ENCODE assay signal across 15 mouse cellular contexts in the genomic region with DNA sequence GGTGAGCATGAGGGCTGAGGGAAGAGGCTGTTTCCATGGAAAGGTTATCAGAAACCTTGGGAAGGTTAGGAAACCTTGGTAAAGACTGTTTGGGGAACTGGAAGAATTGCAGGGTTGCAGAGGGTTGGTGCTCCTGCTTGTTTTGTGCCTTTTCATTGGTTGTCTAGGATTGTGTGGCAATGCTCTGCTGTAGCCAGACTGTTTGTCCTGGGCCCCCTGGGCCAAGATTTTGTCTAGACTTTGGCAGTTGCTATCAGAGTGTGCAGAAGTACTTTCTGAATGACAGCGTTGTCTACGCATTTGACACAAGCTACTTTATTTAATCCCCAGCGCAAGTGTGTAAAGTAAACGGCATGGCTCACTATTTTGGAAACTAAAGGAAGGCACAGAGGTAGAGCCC. TPM values are rescaled to one million over a fixed set of nuclear protein-coding genes. Genes with fewer than 3 reads are reported as not detected.
DNase-seq lines count a peak whose midpoint lies in the region; ATAC-seq and TF ChIP-seq lines count a peak whose summit lies in the region.
"Had no signal": no experiment of that assay in that cellular context is flagged by ENCODE, and none has a peak within 500 bp of the region (broad histone marks: within the 10 kb centered on the region; RNA-seq: fewer than 3 reads in every experiment).

No protein-coding gene starts in this region.

- H3K9me3 ChIP-seq in heart, embryonic 10.5 days: no peaks in the 10 kb centered on the region
- H3K9me3 ChIP-seq in stomach, embryonic 15.5 days: no peaks in the 10 kb centered on the region
- no peaks in the 10 kb centered on the region for H3K9me3 ChIP-seq in stomach, postnatal 0 days (ENCODE audit: control insufficient read depth, low read length)
- no peaks in the 10 kb centered on the region for H3K9me3 ChIP-seq in liver, embryonic 15.5 days (replicated peaks)
- H3K9me3 ChIP-seq: limb, embryonic 15.5 days had no signal

- intact Hi-C loops in heart, postnatal 14 days (cut with DNase I): no loop called here

- H3K4me2 ChIP-seq in stomach, embryonic 15.5 days: no peak overlapping the region
- H3K4me2 ChIP-seq in stomach, postnatal 0 days (replicated peaks; ENCODE audit: low read depth): no peak overlapping the region
- no peak overlapping the region for H3K4me2 ChIP-seq in liver, embryonic 15.5 days
- H3K4me2 ChIP-seq: limb, embryonic 15.5 days had no signal

- 0 out of 2 replicates have a peak overlapping the region, but pooled peaks have one; percentile 13 for H3K27ac ChIP-seq in heart, embryonic 10.5 days
- no peak overlapping the region for H3K27ac ChIP-seq in stomach, embryonic 15.5 days
- H3K27ac ChIP-seq in stomach, postnatal 0 days (replicated peaks): no peak overlapping the region
- 0 out of 2 replicates have a peak overlapping the region, but pooled peaks have one; percentile 24 for H3K27ac ChIP-seq in liver, embryonic 15.5 days (replicated peaks)
- H3K27ac ChIP-seq: limb, embryonic 15.5 days had no signal

- ATAC-seq in stomach, embryonic 15.5 days (ENCODE audit: insufficient read depth, low FRiP score, low read depth): peak; percentile 41; the same call in 1 of the 2 replicates
- ATAC-seq in stomach, postnatal 0 days (ENCODE audit: low FRiP score, low TSS enrichment): no peak
- peak; percentile 52; the same call in 1 of the 2 replicates for ATAC-seq in liver, embryonic 15.5 days (ENCODE audit: insufficient read depth)
- ATAC-seq: forebrain, embryonic 16.5 days had no signal

- DNase-seq in heart, embryonic 10.5 days (ENCODE audit: low spot score): no peak
- no peak for DNase-seq in heart, postnatal 14 days
- DNase-seq in stomach, postnatal 0 days (ENCODE audit: low spot score): no peak
- no peak for DNase-seq in frontal cortex, postnatal 25 days (ENCODE audit: low spot score in 2 of 2)
- DNase-seq in kidney, postnatal 14 days: no peak
- DNase-seq: adrenal gland, postnatal 25 days; cerebellum, adult 8-10 months; heart, postnatal 10 days; kidney, adult 9 months; lung, postnatal 14 days; right cerebral cortex, adult 18-20 months had no signal

- 50% methylated on average over 4 of the region's 4 CpGs for WGBS in heart, embryonic 10.5 days
- 47% methylated on average over 4 of the region's 4 CpGs for WGBS in stomach, embryonic 15.5 days
- WGBS in stomach, postnatal 0 days: 38% methylated on average over 4 of the region's 4 CpGs
- WGBS in liver, embryonic 15.5 days (ENCODE audit: insufficient replicate concordance): 36% methylated on average over 4 of the region's 4 CpGs

- H3K4me1 ChIP-seq in heart, embryonic 10.5 days: peaks cover 61% of the 10 kb centered on the region
- H3K4me1 ChIP-seq in stomach, embryonic 15.5 days: peaks cover 21% of the 10 kb centered on the region; the same call in 1 of the 2 replicates
- H3K4me1 ChIP-seq in stomach, postnatal 0 days (replicated peaks; ENCODE audit: control insufficient read depth, insufficient read depth): no peaks in the 10 kb centered on the region
- H3K4me1 ChIP-seq in liver, embryonic 15.5 days (replicated peaks): peaks cover 35% of the 10 kb centered on the region

- TF ChIP-seq CTCF in stomach, postnatal 0 days (IDR thresholded peaks at IDR 0.05; ENCODE audit: low read depth): no peak

- H3K36me3 ChIP-seq in heart, embryonic 10.5 days: no peaks in the 10 kb centered on the region
- H3K36me3 ChIP-seq in stomach, embryonic 15.5 days: no peaks in the 10 kb centered on the region
- no peaks in the 10 kb centered on the region for H3K36me3 ChIP-seq in stomach, postnatal 0 days (ENCODE audit: control insufficient read depth, insufficient read depth, low read length)
- H3K36me3 ChIP-seq in liver, embryonic 15.5 days (replicated peaks): no peaks in the 10 kb centered on the region
- H3K36me3 ChIP-seq: limb, embryonic 15.5 days had no signal

- H3K9ac ChIP-seq in stomach, embryonic 15.5 days: no peak overlapping the region
- H3K9ac ChIP-seq in stomach, postnatal 0 days (ENCODE audit: low read length): no peak overlapping the region
- H3K9ac ChIP-seq in liver, embryonic 15.5 days: no peak overlapping the region
- H3K9ac ChIP-seq: limb, embryonic 15.5 days had no signal

- TF ChIP-seq EP300 in stomach, postnatal 0 days (optimal IDR thresholded peaks at IDR 0.05): no peak

- no peak overlapping the region for H3K4me3 ChIP-seq in heart, embryonic 10.5 days
- no peak overlapping the region for H3K4me3 ChIP-seq in stomach, embryonic 15.5 days (replicated peaks)
- H3K4me3 ChIP-seq in stomach, postnatal 0 days (ENCODE audit: low read depth, low read length): no peak overlapping the region
- no peak overlapping the region for H3K4me3 ChIP-seq in liver, embryonic 15.5 days (replicated peaks)
- H3K4me3 ChIP-seq: limb, embryonic 15.5 days had no signal

- H3K27me3 ChIP-seq in heart, embryonic 10.5 days (ENCODE audit: insufficient read depth, poor library complexity, severe bottlenecking): no peaks in the 10 kb centered on the region
- H3K27me3 ChIP-seq in stomach, embryonic 15.5 days (replicated peaks): no peaks in the 10 kb centered on the region
- H3K27me3 ChIP-seq in stomach, postnatal 0 days (ENCODE audit: control insufficient read depth, insufficient read depth, low read length): no peaks in the 10 kb centered on the region
- H3K27me3 ChIP-seq in liver, embryonic 15.5 days: no peaks in the 10 kb centered on the region
- H3K27me3 ChIP-seq: limb, embryonic 15.5 days had no signal

RNA-seq across cellular contexts. Expression of a gene that starts 33.6 kb away (rescaled TPM):
- polyA plus RNA-seq in heart, embryonic 10.5 days (2016; fragmentation: Nextera tagmentation; extraction: Ambion mirVana): 10.2 and 12.7 TPM in 2 replicates
- 10 to 100 TPM; 28.0 to 29.2 TPM for total RNA-seq in heart, postnatal 14 days (2021)
- polyA plus RNA-seq in stomach, embryonic 15.5 days (2015; fragmentation: Nextera tagmentation; extraction: Ambion mirVana): 24.4 and 26.0 TPM in 2 replicates
- 15.0 and 16.0 TPM in 2 replicates for polyA plus RNA-seq in stomach, postnatal 0 days (2015; fragmentation: Nextera tagmentation; extraction: Ambion mirVana)
- polyA plus RNA-seq in liver, embryonic 15.5 days (2015; fragmentation: Nextera tagmentation; extraction: Ambion mirVana): 3.0 and 3.5 TPM in 2 replicates

Comparison
In these comparisons a context has a peak if more than half of its experiments do, and no peak if none do; other contexts are left out.
1. H3K27ac ChIP-seq: peak in heart, embryonic 10.5 days (single experiment) and liver, embryonic 15.5 days (single experiment); none in stomach, embryonic 15.5 days (single experiment) and stomach, postnatal 0 days (single experiment).